Mouse (Mus musculus) midbrain, embryonic 10.5 days (tissue): ENCODE measurements around the gene Mob2. TPM values are rescaled to one million over a fixed set of nuclear protein-coding genes. Genes with fewer than 3 reads are reported as not detected.

Source experiments
- DNase-seq: peaks from one replicate; pipeline ENCODE4 v3.0.0-alpha.2; 2017; ENCODE audit warnings: low spot score
- H3K27ac ChIP-seq: fragments of 300-500 bp; sonication (generic); replicated peaks from 2 replicates; pipeline ENCODE4 v1.5.1; 2016; ENCODE audit warnings: mild to moderate bottlenecking
- H3K27me3 ChIP-seq: fragments of 300-500 bp; sonication (generic); 2 replicates; pipeline ENCODE4 v1.6.1; 2016; ENCODE audit warnings: low read depth, mild to moderate bottlenecking; ENCODE audit not compliant: poor library complexity, severe bottlenecking
- H3K36me3 ChIP-seq: fragments of 300-500 bp; sonication (generic); 2 replicates; pipeline ENCODE4 v1.6.1; 2016; ENCODE audit warnings: mild to moderate bottlenecking, moderate library complexity
- H3K4me1 ChIP-seq: fragments of 300-500 bp; sonication (generic); 2 replicates; pipeline ENCODE4 v1.6.1; 2016
- H3K4me3 ChIP-seq: fragments of 300-500 bp; sonication (generic); 2 replicates; pipeline ENCODE4 v1.5.1; 2016; ENCODE audit warnings: mild to moderate bottlenecking, moderate library complexity
- H3K9me3 ChIP-seq: fragments of 300-500 bp; sonication (generic); replicated peaks from 2 replicates; pipeline ENCODE4 v1.6.1; 2016; ENCODE audit warnings: mild to moderate bottlenecking
- WGBS: fragments of 180-500 bp; shearing (Covaris S2); methylation state at CpG from one replicate; pipeline ENCODE4 v1.1.7; 2016; 5-methylcytosine and 5-hydroxymethylcytosine counted together
- microRNA-seq: library from miRNA; unstranded; fragments of <30 nt; microRNA quantifications from one replicate; pipeline ENCODE4, GENCODE M21; 2017
- polyA plus RNA-seq: library from polyadenylated mRNA; unstranded; fragments of >200 nt; fragmentation: Nextera tagmentation; extraction: Ambion mirVana; gene quantifications from 2 replicates; pipeline ENCODE4 v1.2.1, GENCODE M21; 2016

Mob2 gene
- polyA plus RNA-seq, 1 experiment from 2014 or later = 64.0 TPM

- H3K4me3 ChIP-seq = no peak overlapping the region
- no peaks in the 10 kb centered on the region for H3K27me3 ChIP-seq
- no peak for DNase-seq
- H3K4me1 ChIP-seq = no peaks in the 10 kb centered on the region
- H3K9me3 ChIP-seq = no peaks in the 10 kb centered on the region
- peaks cover 100% of the 10 kb centered on the region for H3K36me3 ChIP-seq
- 96% methylated on average over 7 of the region's 7 CpGs for WGBS
- H3K27ac ChIP-seq = 0 out of 2 replicates have a peak overlapping the region, but pooled peaks have one; percentile 33
These were observed 72.5 kb downstream of the Mob2 start for GRCm38 (mm10) chr7:141988314-141988806.

GRCm38 (mm10) chr7:141981237-141981636 lies 79.6 kb downstream of the Mob2 start:
- no peaks in the 10 kb centered on the region for H3K27me3 ChIP-seq
- H3K27ac ChIP-seq = no peak overlapping the region
- DNase-seq = no peak
- H3K9me3 ChIP-seq = no peaks in the 10 kb centered on the region
- H3K4me1 ChIP-seq = 0 out of 2 replicates have a peak, but pooled peaks cover 3% of the 10 kb centered on the region
- WGBS = 90% methylated on average over 7 of the region's 7 CpGs
- H3K36me3 ChIP-seq = peaks cover 71% of the 10 kb centered on the region
- no peak overlapping the region for H3K4me3 ChIP-seq

GRCm38 (mm10) chr7:141979247-141979646 lies 81.6 kb downstream of the Mob2 start:
- Histone ChIP-seq H3K4me3 (no peak overlapping the region), H3K27me3 (no peaks in the 10 kb centered on the region), H3K4me1 (0 out of 2 replicates have a peak, but pooled peaks cover 3% of the 10 kb centered on the region), H3K27ac (no peak overlapping the region), H3K9me3 (no peaks in the 10 kb centered on the region), H3K36me3 (peaks cover 51% of the 10 kb centered on the region)
- WGBS = 93% methylated on average over 4 of the region's 4 CpGs
- no peak for DNase-seq

DNA sequence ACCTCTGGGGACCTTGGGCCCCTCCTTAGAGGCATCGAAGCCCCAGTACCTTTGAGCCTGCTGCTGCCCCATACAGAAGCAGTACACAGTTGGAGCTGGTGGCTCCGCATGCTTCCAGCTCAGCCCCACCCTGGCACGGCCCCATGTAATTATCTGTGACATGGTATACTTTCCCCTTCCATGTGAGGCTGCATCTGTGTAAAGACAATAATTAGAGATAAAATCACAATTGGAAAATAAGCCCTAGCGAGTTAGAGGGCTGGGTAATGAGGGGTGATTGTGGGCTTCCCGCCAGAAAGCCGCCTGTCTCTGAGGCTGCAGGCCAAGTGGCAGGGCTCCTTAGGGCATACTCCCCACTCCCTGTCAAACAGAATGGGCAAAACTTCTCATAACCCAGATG lies 82.9 kb downstream of the Mob2 start:
- Histone ChIP-seq H3K27me3 (no peaks in the 10 kb centered on the region), H3K9me3 (no peaks in the 10 kb centered on the region), H3K36me3 (peaks cover 39% of the 10 kb centered on the region), H3K4me1 (0 out of 2 replicates have a peak, but pooled peaks cover under 1% of the 10 kb centered on the region), H3K4me3 (no peak overlapping the region), H3K27ac (no peak overlapping the region)
- DNase-seq = no peak
- WGBS = 90% methylated on average over 6 of the region's 6 CpGs

GRCm38 (mm10) chr7:141972831-141973619 lies 87.8 kb downstream of the Mob2 start:
- H3K27me3 ChIP-seq = no peaks in the 10 kb centered on the region
- H3K4me3 ChIP-seq = no peak overlapping the region
- 47% methylated on average over 7 of the region's 7 CpGs for whole genome bisulfite sequencing
- H3K9me3 ChIP-seq = no peaks in the 10 kb centered on the region
- peak; percentile 41 for DNase-seq
- peaks cover 25% of the 10 kb centered on the region for H3K4me1 ChIP-seq
- H3K27ac ChIP-seq = no peak overlapping the region
- 0 out of 2 replicates have a peak, but pooled peaks cover 2% of the 10 kb centered on the region for H3K36me3 ChIP-seq

GRCm38 (mm10) chr7:141966281-141966680 lies 94.6 kb downstream of the Mob2 start:
- H3K36me3 ChIP-seq = peaks cover 8% of the 10 kb centered on the region; the same call in 1 of the 2 replicates
- H3K9me3 ChIP-seq = no peaks in the 10 kb centered on the region
- no peaks in the 10 kb centered on the region for H3K27me3 ChIP-seq
- DNase-seq = no peak
- 88% methylated on average over 2 of the region's 2 CpGs for WGBS
- H3K4me3 ChIP-seq = no peak overlapping the region
- H3K27ac ChIP-seq = no peak overlapping the region
- H3K4me1 ChIP-seq = peaks cover 72% of the 10 kb centered on the region

DNA sequence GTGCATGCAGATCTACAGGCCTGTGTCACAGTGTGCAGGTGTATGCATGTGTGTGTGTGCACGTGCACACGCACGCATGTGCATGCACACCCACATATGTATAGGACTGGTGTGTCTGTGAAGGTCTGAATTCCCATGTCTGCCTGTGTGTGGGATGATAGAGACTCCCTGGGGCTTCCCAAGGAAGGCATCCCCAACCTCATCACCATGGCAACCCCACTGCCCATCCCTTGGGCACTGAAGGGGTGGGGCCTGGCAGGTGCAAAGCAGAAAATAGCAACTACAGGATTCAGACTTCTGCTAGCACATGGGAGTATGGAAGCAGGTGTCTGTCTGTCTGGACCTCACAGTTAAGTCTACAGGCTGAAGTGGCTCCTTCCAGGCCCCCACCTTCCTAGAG lies 98.3 kb downstream of the Mob2 start:
- no peaks in the 10 kb centered on the region for H3K27me3 ChIP-seq
- H3K27ac ChIP-seq = no peak overlapping the region
- peaks cover 58% of the 10 kb centered on the region for H3K4me1 ChIP-seq
- no peaks in the 10 kb centered on the region for H3K9me3 ChIP-seq
- no peak overlapping the region for H3K4me3 ChIP-seq
- DNase-seq = no peak
- WGBS = 100% methylated on average over 3 of the region's 3 CpGs
- H3K36me3 ChIP-seq = peaks cover 11% of the 10 kb centered on the region; the same call in 1 of the 2 replicates

DNA sequence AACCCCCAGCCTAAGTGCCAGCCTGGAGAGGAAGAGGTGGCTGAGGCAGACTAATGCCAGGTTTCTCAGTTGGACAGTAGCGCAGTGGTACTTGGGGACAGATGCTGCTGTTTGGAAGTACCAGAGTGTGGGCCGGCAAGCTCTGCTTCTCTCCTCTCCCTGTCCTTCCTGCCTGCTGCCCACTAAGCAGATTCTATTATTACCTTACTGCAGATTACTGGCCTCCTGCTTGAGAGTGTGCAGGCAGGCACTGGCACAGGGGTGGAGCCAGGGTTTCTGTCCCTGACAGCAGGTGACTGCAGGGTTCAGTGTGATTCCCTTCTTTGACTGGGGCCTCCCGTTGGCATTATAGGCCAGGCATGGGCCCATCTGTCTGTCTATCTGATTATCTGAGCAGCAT lies 99.4 kb downstream of the Mob2 start:
- no peak for DNase-seq
- Histone ChIP-seq H3K4me3 (no peak overlapping the region), H3K27ac (no peak overlapping the region), H3K36me3 (peaks cover 17% of the 10 kb centered on the region; the same call in 1 of the 2 replicates), H3K4me1 (peaks cover 66% of the 10 kb centered on the region), H3K27me3 (no peaks in the 10 kb centered on the region), H3K9me3 (no peaks in the 10 kb centered on the region)
- WGBS = 89% methylated on average over 3 of the region's 3 CpGs

DNA sequence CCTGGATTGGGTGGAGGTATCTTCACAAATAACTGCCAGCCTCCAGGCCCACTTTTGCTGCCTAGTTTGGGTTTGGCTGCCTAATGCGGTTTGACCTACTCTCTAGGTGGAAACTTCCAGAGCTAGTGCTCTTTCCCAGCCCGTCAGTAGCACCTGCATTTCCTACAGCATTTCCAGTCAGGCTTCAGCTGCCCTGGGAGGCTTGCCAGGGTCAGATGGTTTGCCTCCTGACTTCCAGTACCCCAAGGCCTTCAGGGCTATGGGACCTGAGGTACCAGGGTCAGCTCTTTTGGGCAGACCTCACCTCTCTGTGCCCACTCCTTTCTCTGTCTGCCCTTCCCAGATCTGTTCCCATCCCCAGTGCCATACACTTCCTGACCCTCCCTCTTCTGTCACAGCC lies 99.9 kb downstream of the Mob2 start:
- Histone ChIP-seq H3K27ac (no peak overlapping the region), H3K4me1 (peaks cover 68% of the 10 kb centered on the region), H3K27me3 (no peaks in the 10 kb centered on the region), H3K36me3 (peaks cover 21% of the 10 kb centered on the region), H3K9me3 (no peaks in the 10 kb centered on the region), H3K4me3 (no peak overlapping the region)
- DNase-seq = no peak
- WGBS = 79% methylated on average over 2 of the region's 2 CpGs

DNA sequence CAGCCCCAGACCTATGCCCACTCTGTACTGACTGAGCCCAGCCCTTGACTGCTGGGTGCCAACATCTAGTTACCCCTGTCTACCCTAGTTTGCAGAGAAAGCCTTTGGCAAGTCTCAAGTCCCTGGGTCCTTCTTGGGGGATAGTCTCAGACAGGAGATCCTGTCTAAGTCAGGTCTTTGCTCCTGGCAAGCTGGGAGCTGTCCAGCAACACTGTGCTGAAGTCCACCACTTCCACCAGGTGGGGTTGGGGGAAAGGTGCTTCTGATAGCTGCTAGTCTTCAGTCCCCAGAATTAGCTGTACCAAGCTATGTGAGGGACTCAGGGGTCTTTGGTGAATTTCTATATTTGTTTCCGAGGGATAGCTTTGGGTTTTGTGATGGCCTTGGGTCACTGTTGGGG lies 101.7 kb downstream of the Mob2 start:
- WGBS = 100% methylated on average over 1 of the region's 1 CpGs
- H3K27me3 ChIP-seq = no peaks in the 10 kb centered on the region
- no peak overlapping the region for H3K4me3 ChIP-seq
- H3K27ac ChIP-seq = no peak overlapping the region
- no peaks in the 10 kb centered on the region for H3K9me3 ChIP-seq
- DNase-seq = no peak
- H3K4me1 ChIP-seq = peaks cover 74% of the 10 kb centered on the region
- peaks cover 15% of the 10 kb centered on the region; the same call in 1 of the 2 replicates for H3K36me3 ChIP-seq

Small RNA genes within 50 kb of the gene (microRNA-seq; reads per million reads assigned to microRNA genes)
- gene Mir3104 = not detected

Other genes with a start within 250 kb of the Mob2 start
- 0.01 TPM in 2 replicates for gene Muc5b, start 222.0 kb downstream of the Mob2 start, polyA plus RNA-seq
- gene Tollip, start 142.6 kb downstream of the Mob2 start, polyA plus RNA-seq = 52.9 and 66.6 TPM in 2 replicates
- gene Brsk2, start 111.3 kb downstream of the Mob2 start, polyA plus RNA-seq = 7.8 and 11.4 TPM in 2 replicates
- 6.4 and 13.2 TPM in 2 replicates for gene Dusp8, start 34.8 kb upstream of the Mob2 start, polyA plus RNA-seq
- 0.29 TPM in 1 of 2 replicates, not detected in the other for gene Gm45618, start 59.7 kb upstream of the Mob2 start, polyA plus RNA-seq
- gene Gm39115, start 75.0 kb upstream of the Mob2 start, polyA plus RNA-seq = not detected in 2 replicates
- gene Gm45337, start 83.5 kb upstream of the Mob2 start, polyA plus RNA-seq = not detected in 2 replicates
- not detected in 2 replicates for gene Gm29735, start 96.0 kb upstream of the Mob2 start, polyA plus RNA-seq
- gene Gm4553, start 104.7 kb upstream of the Mob2 start, polyA plus RNA-seq = not detected in 2 replicates
- not detected in 2 replicates for gene Krtap5-2, start 114.9 kb upstream of the Mob2 start, polyA plus RNA-seq
- gene Gm10153, start 129.3 kb upstream of the Mob2 start, polyA plus RNA-seq = not detected in 2 replicates
- gene Krtap5-3, start 140.3 kb upstream of the Mob2 start, polyA plus RNA-seq = not detected in 2 replicates
- not detected in 2 replicates for gene Gm7579, start 150.8 kb upstream of the Mob2 start, polyA plus RNA-seq
- gene Krtap5-5, start 168.9 kb upstream of the Mob2 start, polyA plus RNA-seq = not detected in 2 replicates
- not detected in 2 replicates for gene Gm40460, start 180.0 kb upstream of the Mob2 start, polyA plus RNA-seq
- gene Gm2431, start 197.3 kb upstream of the Mob2 start, polyA plus RNA-seq = not detected in 2 replicates
- not detected in 2 replicates for gene Gm4559, start 213.3 kb upstream of the Mob2 start, polyA plus RNA-seq
- gene Krtap5-1, start 236.1 kb upstream of the Mob2 start, polyA plus RNA-seq = not detected in 2 replicates
- not detected in 2 replicates for gene Krtap5-4, start 242.5 kb upstream of the Mob2 start, polyA plus RNA-seq